In the genomic region with DNA sequence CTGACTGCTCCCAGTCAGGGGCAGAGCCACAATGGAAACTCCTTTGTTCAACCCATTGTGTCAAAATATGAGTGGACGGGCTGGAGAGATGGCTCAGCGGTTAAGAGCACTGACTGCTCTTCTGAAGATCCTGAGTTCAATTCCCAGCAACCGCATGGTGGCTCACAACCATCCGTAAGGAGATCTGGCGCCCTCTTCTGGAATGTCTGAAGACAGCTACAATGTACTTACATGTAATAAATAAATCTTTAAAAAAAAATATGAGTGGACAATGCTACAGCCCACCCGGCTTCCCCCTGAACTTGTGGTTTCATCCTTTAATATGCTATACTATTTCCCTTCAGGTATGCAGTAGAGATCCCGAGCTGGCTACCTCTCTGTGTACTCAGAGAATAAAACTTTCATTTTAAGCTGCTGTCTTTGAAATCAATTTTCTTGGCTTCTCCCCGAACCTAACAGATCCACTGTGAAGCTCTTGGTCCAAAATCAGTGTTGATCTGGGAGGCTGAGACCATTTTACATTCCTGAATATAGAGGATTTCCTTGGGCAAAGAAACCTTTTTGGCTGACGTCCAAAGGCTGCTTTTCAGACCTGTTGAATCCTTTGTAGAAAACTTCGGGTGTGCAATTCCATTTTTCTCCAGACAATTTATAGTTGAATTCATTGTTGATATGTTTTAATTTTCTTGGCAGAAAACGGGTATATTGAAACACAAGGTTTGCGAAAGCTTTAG, we compare ENCODE assay signal across 8 mouse cellular contexts. TPM values are rescaled to one million over a fixed set of nuclear protein-coding genes. Genes with fewer than 3 reads are reported as not detected.
A peak's percentile ranks its signal among the peaks of the same experiment; 100 is the strongest.
DNase-seq lines count a peak whose midpoint lies in the region; ATAC-seq and TF ChIP-seq lines count a peak whose summit lies in the region.

No protein-coding gene starts in this region.

- peaks cover 27% of the 10 kb centered on the region for H3K36me3 ChIP-seq in embryonic facial prominence, embryonic 13.5 days
- H3K36me3 ChIP-seq in intestine, embryonic 15.5 days, result 0 out of 2 replicates have a peak, but pooled peaks cover 2% of the 10 kb centered on the region
- H3K36me3 ChIP-seq in lung, embryonic 16.5 days (ENCODE audit: control insufficient read depth, insufficient read depth, low read length), result peaks cover 12% of the 10 kb centered on the region
- H3K36me3 ChIP-seq in stomach, postnatal 0 days (ENCODE audit: control insufficient read depth, insufficient read depth, low read length), result peaks cover 2% of the 10 kb centered on the region; the same call in 1 of the 2 replicates

- no peak for ATAC-seq in embryonic facial prominence, embryonic 13.5 days (ENCODE audit: insufficient number of reproducible peaks, insufficient read depth, low FRiP score, low TSS enrichment, low read depth)
- no peak for ATAC-seq in intestine, embryonic 15.5 days
- no peak for ATAC-seq in lung, embryonic 16.5 days (ENCODE audit: low read depth)
- no peak for ATAC-seq in stomach, postnatal 0 days (ENCODE audit: low FRiP score, low TSS enrichment)

- TF ChIP-seq EP300 in stomach, postnatal 0 days (optimal IDR thresholded peaks at IDR 0.05), result no peak

- peak overlapping the region; percentile 69 for H3K4me3 ChIP-seq in embryonic facial prominence, embryonic 13.5 days
- peak overlapping the region; percentile 59 for H3K4me3 ChIP-seq in intestine, embryonic 15.5 days (replicated peaks)
- H3K4me3 ChIP-seq in lung, embryonic 16.5 days (ENCODE audit: low read length), result peak overlapping the region; percentile 66
- H3K4me3 ChIP-seq in stomach, postnatal 0 days (ENCODE audit: low read depth, low read length), result peak overlapping the region; percentile 61; the same call in 1 of the 2 replicates

- H3K27me3 ChIP-seq in embryonic facial prominence, embryonic 13.5 days, result no peaks in the 10 kb centered on the region
- H3K27me3 ChIP-seq in intestine, embryonic 15.5 days (replicated peaks), result no peaks in the 10 kb centered on the region
- H3K27me3 ChIP-seq in lung, embryonic 16.5 days (ENCODE audit: control insufficient read depth, insufficient read depth, low read depth, low read length), result no peaks in the 10 kb centered on the region
- H3K27me3 ChIP-seq in stomach, postnatal 0 days (ENCODE audit: control insufficient read depth, insufficient read depth, low read length), result no peaks in the 10 kb centered on the region

- peaks cover 7% of the 10 kb centered on the region for H3K4me1 ChIP-seq in embryonic facial prominence, embryonic 13.5 days
- H3K4me1 ChIP-seq in intestine, embryonic 15.5 days (replicated peaks), result 0 out of 2 replicates have a peak, but pooled peaks cover 4% of the 10 kb centered on the region
- peaks cover 5% of the 10 kb centered on the region for H3K4me1 ChIP-seq in lung, embryonic 16.5 days (replicated peaks; ENCODE audit: control insufficient read depth, insufficient read depth, low read length)
- H3K4me1 ChIP-seq in stomach, postnatal 0 days (replicated peaks; ENCODE audit: control insufficient read depth, insufficient read depth), result peaks cover 6% of the 10 kb centered on the region; the same call in 1 of the 2 replicates

- H3K9ac ChIP-seq in embryonic facial prominence, embryonic 13.5 days, result peak overlapping the region; percentile 82; the same call in 1 of the 2 replicates
- H3K9ac ChIP-seq in intestine, embryonic 15.5 days, result no peak overlapping the region
- peak overlapping the region; percentile 71 for H3K9ac ChIP-seq in lung, embryonic 16.5 days (ENCODE audit: low read length)
- H3K9ac ChIP-seq in stomach, postnatal 0 days (ENCODE audit: low read length), result peak overlapping the region; percentile 66

- H3K9me3 ChIP-seq in embryonic facial prominence, embryonic 13.5 days, result no peaks in the 10 kb centered on the region; the same call in 1 of the 2 replicates
- H3K9me3 ChIP-seq in intestine, embryonic 15.5 days, result no peaks in the 10 kb centered on the region
- H3K9me3 ChIP-seq in lung, embryonic 16.5 days (ENCODE audit: control insufficient read depth, low read length), result no peaks in the 10 kb centered on the region
- no peaks in the 10 kb centered on the region for H3K9me3 ChIP-seq in stomach, postnatal 0 days (ENCODE audit: control insufficient read depth, low read length)

- 68% methylated on average over 12 of the region's 12 CpGs for WGBS in embryonic facial prominence, embryonic 13.5 days
- WGBS in intestine, embryonic 15.5 days, result 69% methylated on average over 12 of the region's 12 CpGs
- 60% methylated on average over 12 of the region's 12 CpGs for WGBS in lung, embryonic 16.5 days
- WGBS in stomach, postnatal 0 days, result 62% methylated on average over 12 of the region's 12 CpGs

- DNase-seq in cerebellum, adult 9-10 months, result peak; percentile 13
- DNase-seq in cerebellum, adult 11 months, result no peak
- peak; percentile 63 to 67 for DNase-seq in B cell, adult 2 months
- no peak for DNase-seq in stomach, postnatal 0 days (ENCODE audit: low spot score)
- no peak for DNase-seq in right cerebral cortex, postnatal 10 days (ENCODE audit: low spot score in 2 of 2)

- H3K27ac ChIP-seq in embryonic facial prominence, embryonic 13.5 days, result peak overlapping the region; percentile 58
- 0 out of 2 replicates have a peak overlapping the region, but pooled peaks have one; percentile 15 for H3K27ac ChIP-seq in intestine, embryonic 15.5 days
- 0 out of 2 replicates have a peak overlapping the region, but pooled peaks have one; percentile 4 for H3K27ac ChIP-seq in lung, embryonic 16.5 days (ENCODE audit: low read length)
- H3K27ac ChIP-seq in stomach, postnatal 0 days (replicated peaks), result no peak overlapping the region

- H3K4me2 ChIP-seq in embryonic facial prominence, embryonic 13.5 days, result peak overlapping the region; percentile 72
- peak overlapping the region; percentile 75 for H3K4me2 ChIP-seq in intestine, embryonic 15.5 days (replicated peaks)
- H3K4me2 ChIP-seq in lung, embryonic 16.5 days (ENCODE audit: low read depth, low read length), result peak overlapping the region; percentile 84
- peak overlapping the region; percentile 66 for H3K4me2 ChIP-seq in stomach, postnatal 0 days (replicated peaks; ENCODE audit: low read depth)

- peak; percentile 59 for TF ChIP-seq CTCF in stomach, postnatal 0 days (IDR thresholded peaks at IDR 0.05; ENCODE audit: low read depth)

RNA-seq across cellular contexts. Expression of a gene that starts 0.8 kb away (rescaled TPM):
- polyA plus RNA-seq in embryonic facial prominence, embryonic 13.5 days (2015; fragmentation: Nextera tagmentation; extraction: Ambion mirVana), result 16.3 and 17.4 TPM in 2 replicates
- polyA plus RNA-seq in intestine, embryonic 15.5 days (2015; fragmentation: Nextera tagmentation; extraction: Ambion mirVana), result 9.1 and 9.4 TPM in 2 replicates
- polyA plus RNA-seq in lung, embryonic 16.5 days (2015; fragmentation: Nextera tagmentation; extraction: Ambion mirVana), result 11.3 and 12.7 TPM in 2 replicates
- 4.6 TPM in 2 replicates for polyA plus RNA-seq in stomach, postnatal 0 days (2015; fragmentation: Nextera tagmentation; extraction: Ambion mirVana)

RNA-seq across cellular contexts. Expression of a gene that starts 26.5 kb away (rescaled TPM):
- 13.7 and 13.8 TPM in 2 replicates for polyA plus RNA-seq in embryonic facial prominence, embryonic 13.5 days (2015; fragmentation: Nextera tagmentation; extraction: Ambion mirVana)
- 10.0 and 10.7 TPM in 2 replicates for polyA plus RNA-seq in intestine, embryonic 15.5 days (2015; fragmentation: Nextera tagmentation; extraction: Ambion mirVana)
- polyA plus RNA-seq in lung, embryonic 16.5 days (2015; fragmentation: Nextera tagmentation; extraction: Ambion mirVana), result 10.7 and 10.9 TPM in 2 replicates
- 5.6 and 6.4 TPM in 2 replicates for polyA plus RNA-seq in stomach, postnatal 0 days (2015; fragmentation: Nextera tagmentation; extraction: Ambion mirVana)

RNA-seq across cellular contexts. Expression of a gene that starts 41.1 kb away (rescaled TPM):
- polyA plus RNA-seq in embryonic facial prominence, embryonic 13.5 days (2015; fragmentation: Nextera tagmentation; extraction: Ambion mirVana), result 22.0 and 22.4 TPM in 2 replicates
- 9.4 and 11.1 TPM in 2 replicates for polyA plus RNA-seq in intestine, embryonic 15.5 days (2015; fragmentation: Nextera tagmentation; extraction: Ambion mirVana)
- 13.6 and 14.9 TPM in 2 replicates for polyA plus RNA-seq in lung, embryonic 16.5 days (2015; fragmentation: Nextera tagmentation; extraction: Ambion mirVana)
- 3.1 and 3.2 TPM in 2 replicates for polyA plus RNA-seq in stomach, postnatal 0 days (2015; fragmentation: Nextera tagmentation; extraction: Ambion mirVana)

RNA-seq across cellular contexts. Expression of a gene that starts 44.9 kb away (rescaled TPM):
- 10.9 and 11.0 TPM in 2 replicates for polyA plus RNA-seq in embryonic facial prominence, embryonic 13.5 days (2015; fragmentation: Nextera tagmentation; extraction: Ambion mirVana)
- polyA plus RNA-seq in intestine, embryonic 15.5 days (2015; fragmentation: Nextera tagmentation; extraction: Ambion mirVana), result 21.1 and 22.4 TPM in 2 replicates
- 11.6 and 17.2 TPM in 2 replicates for polyA plus RNA-seq in lung, embryonic 16.5 days (2015; fragmentation: Nextera tagmentation; extraction: Ambion mirVana)
- polyA plus RNA-seq in stomach, postnatal 0 days (2015; fragmentation: Nextera tagmentation; extraction: Ambion mirVana), result 15.5 and 19.2 TPM in 2 replicates

Comparison
In these comparisons a context has a peak if more than half of its experiments do, and no peak if none do; other contexts are left out.
1. DNase-seq: peak in cerebellum, adult 9-10 months (single experiment) and B cell, adult 2 months (2 of 2); none in cerebellum, adult 11 months (single experiment), stomach, postnatal 0 days (single experiment) and right cerebral cortex, postnatal 10 days (0 of 2).
2. Peak in every context shown above with its lines, with median percentiles within 50 percentile points of each other: H3K4me2 ChIP-seq and H3K4me3 ChIP-seq.